Mouse (Mus musculus) MEL (cell line): ENCODE data around the gene Card10.

ENCODE experiments used
- HCFC1 ChIP-seq: IDR thresholded peaks from 2 replicates; pipeline ENCODE4 v1.6.1; 2012; ENCODE audit warnings: low read depth, mild to moderate bottlenecking, inconsistent platforms, low read length, improper control_type of control experiment, moderate library complexity
- RCOR1 ChIP-seq: IDR thresholded peaks from 2 replicates; pipeline ENCODE4 v1.6.1; 2012; ENCODE audit warnings: low read depth, mild to moderate bottlenecking, inconsistent platforms, low read length, improper control_type of control experiment

- TF ChIP-seq HCFC1 (no peak), RCOR1 (no peak)
Observed at GRCm38 (mm10) chr15:78735431-78736180, 67.2 kb downstream of the Card10 start.
